Comparison of ENCODE assay signal across 16 mouse cellular contexts in the genomic region with DNA sequence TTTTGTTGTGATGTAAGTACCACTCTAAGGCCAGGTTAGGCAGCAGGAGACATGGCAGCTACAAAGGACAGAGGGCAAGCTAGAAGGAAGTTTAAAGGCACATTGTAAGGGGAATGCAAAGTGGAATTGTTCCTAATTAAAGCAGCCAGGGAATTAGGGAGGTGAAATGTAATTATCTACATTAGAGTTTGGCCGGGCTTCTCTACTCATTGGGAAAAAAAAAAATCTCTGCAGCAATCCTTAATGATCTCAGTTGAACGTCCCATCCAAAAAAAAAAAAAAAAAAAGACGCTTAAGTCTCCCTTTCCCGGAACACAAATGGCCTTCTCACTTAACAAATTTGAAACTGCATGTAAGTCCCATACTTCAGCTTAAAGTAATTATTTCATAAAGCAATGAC.
"Had no signal": no experiment of that assay in that cellular context is flagged by ENCODE, and none has a peak within 500 bp of the region (broad histone marks: within the 10 kb centered on the region; RNA-seq: fewer than 3 reads in every experiment).

No protein-coding gene starts in this region.

- ATAC-seq: liver, postnatal 0 days; lung, postnatal 0 days had no signal

- H3K4me1 ChIP-seq: stomach, embryonic 15.5 days had no signal

- H3K36me3 ChIP-seq: midbrain, embryonic 15.5 days; neural tube, embryonic 13.5 days; stomach, embryonic 15.5 days had no signal

- H3K9ac ChIP-seq: liver, embryonic 14.5 days; liver, postnatal 0 days; lung, embryonic 14.5 days; midbrain, embryonic 15.5 days; neural tube, embryonic 13.5 days; stomach, embryonic 15.5 days had no signal

- H3K9me3 ChIP-seq: midbrain, embryonic 15.5 days; neural tube, embryonic 13.5 days; stomach, embryonic 15.5 days had no signal

- H3K4me3 ChIP-seq: left cerebral cortex, adult 2 months; midbrain, embryonic 15.5 days; myocyte; neural tube, embryonic 13.5 days; stomach, embryonic 15.5 days had no signal

- DNase-seq: kidney, postnatal 36 days; layer of hippocampus, postnatal 36 days; liver, postnatal 0 days; lung, embryonic 14.5 days; right cerebral cortex, postnatal 25 days; spleen, adult 18-20 months; thymus, postnatal 36 days had no signal

- H3K27me3 ChIP-seq: stomach, embryonic 15.5 days had no signal

- H3K27ac ChIP-seq: kidney, postnatal 0 days; left cerebral cortex, adult 2 months; liver, embryonic 14.5 days; macrophage; midbrain, embryonic 15.5 days; neural tube, embryonic 13.5 days; stomach, embryonic 15.5 days had no signal

- H3K4me2 ChIP-seq: lung, embryonic 14.5 days; midbrain, embryonic 15.5 days; neural tube, embryonic 13.5 days; stomach, embryonic 15.5 days had no signal
